30 mouse cellular contexts compared by ENCODE assay signal in genomic region chr19:42609716-42610115, GRCm38 (mm10). TPM values are rescaled to one million over a fixed set of nuclear protein-coding genes. Genes with fewer than 3 reads are reported as not detected.
"Had no signal": no experiment of that assay in that cellular context is flagged by ENCODE, and none has a peak within 500 bp of the region (broad histone marks: within the 10 kb centered on the region; RNA-seq: fewer than 3 reads in every experiment).

No protein-coding gene starts in this region.

- H3K4me2 ChIP-seq: limb, embryonic 12.5 days; limb, embryonic 13.5 days; limb, embryonic 15.5 days; liver, embryonic 11.5 days; liver, embryonic 12.5 days; liver, embryonic 13.5 days; liver, embryonic 15.5 days; lung, embryonic 14.5 days; lung, embryonic 15.5 days; midbrain, embryonic 12.5 days; midbrain, embryonic 13.5 days; neural tube, embryonic 12.5 days had no signal

- H3K9ac ChIP-seq: limb, embryonic 12.5 days; limb, embryonic 13.5 days; limb, embryonic 15.5 days; liver, embryonic 12.5 days; liver, embryonic 13.5 days; liver, embryonic 14.5 days; liver, embryonic 15.5 days; liver, postnatal 0 days; lung, embryonic 14.5 days; lung, embryonic 15.5 days; midbrain, embryonic 12.5 days; midbrain, embryonic 13.5 days; neural tube, embryonic 12.5 days had no signal

- DNase-seq: left cerebral cortex, postnatal 4 days; liver; liver, embryonic 13.5 days; liver, postnatal 0 days; lung, adult 18-20 months; lung, adult 2 months; lung, embryonic 14.5 days; lung, postnatal 10 days; lung, postnatal 14 days; lung, postnatal 36 days; lung, postnatal 4 days; midbrain, embryonic 14.5 days had no signal

- H3K4me1 ChIP-seq: liver, embryonic 15.5 days had no signal

- H3K36me3 ChIP-seq: limb, embryonic 10.5 days; limb, embryonic 12.5 days; limb, embryonic 13.5 days; limb, embryonic 15.5 days; liver, embryonic 12.5 days; liver, embryonic 13.5 days; liver, embryonic 15.5 days; lung, embryonic 15.5 days; midbrain, embryonic 10.5 days; midbrain, embryonic 12.5 days; midbrain, embryonic 13.5 days; neural tube, embryonic 12.5 days had no signal

- ATAC-seq: liver, embryonic 12.5 days; liver, postnatal 0 days; lung, postnatal 0 days; midbrain, embryonic 13.5 days; midbrain, embryonic 16.5 days had no signal

- H3K27ac ChIP-seq: limb, embryonic 10.5 days; limb, embryonic 12.5 days; limb, embryonic 13.5 days; limb, embryonic 15.5 days; liver, embryonic 12.5 days; liver, embryonic 13.5 days; liver, embryonic 14.5 days; liver, embryonic 15.5 days; lung, embryonic 15.5 days; macrophage; midbrain, embryonic 10.5 days; midbrain, embryonic 12.5 days; midbrain, embryonic 13.5 days; neural tube, embryonic 12.5 days had no signal

- H3K9me3 ChIP-seq: limb, embryonic 10.5 days; limb, embryonic 12.5 days; limb, embryonic 13.5 days; limb, embryonic 15.5 days; liver, embryonic 12.5 days; liver, embryonic 13.5 days; liver, embryonic 15.5 days; lung, embryonic 15.5 days; megakaryocyte, embryonic 14.5 days; midbrain, embryonic 10.5 days; midbrain, embryonic 12.5 days; midbrain, embryonic 13.5 days; neural tube, embryonic 12.5 days had no signal

- H3K4me3 ChIP-seq: limb, embryonic 10.5 days; limb, embryonic 12.5 days; limb, embryonic 13.5 days; limb, embryonic 15.5 days; liver, embryonic 12.5 days; liver, embryonic 13.5 days; liver, embryonic 15.5 days; lung, embryonic 15.5 days; megakaryocyte, embryonic 14.5 days; midbrain, embryonic 10.5 days; midbrain, embryonic 12.5 days; midbrain, embryonic 13.5 days; myocyte; neural tube, embryonic 12.5 days had no signal

RNA-seq across cellular contexts. Expression of gene Loxl4, which starts 2.9 kb away (rescaled TPM):
- polyA plus RNA-seq: macrophage had no signal
